ENCODE assay signal across 8 mouse cellular contexts in genomic region chr9:105053147-105053557, GRCm38 (mm10). TPM values are rescaled to one million over a fixed set of nuclear protein-coding genes. Genes with fewer than 3 reads are reported as not detected.
DNase-seq lines count a peak whose midpoint lies in the region; ATAC-seq and TF ChIP-seq lines count a peak whose summit lies in the region.

Mrpl3 (plus strand) TSS chr9:105053239.

- TF ChIP-seq EP300 in liver, embryonic 14.5 days (IDR thresholded peaks at IDR 0.05; ENCODE audit: low read depth) = no peak
- TF ChIP-seq EP300 in stomach, postnatal 0 days (optimal IDR thresholded peaks at IDR 0.05) = no peak

- peaks cover 35% of the 10 kb centered on the region for H3K36me3 ChIP-seq in forebrain, embryonic 10.5 days (replicated peaks)
- peaks cover 34% of the 10 kb centered on the region for H3K36me3 ChIP-seq in heart, embryonic 15.5 days
- H3K36me3 ChIP-seq in liver, embryonic 14.5 days (replicated peaks; ENCODE audit: control insufficient read depth, insufficient read depth, low read depth) = peaks cover 13% of the 10 kb centered on the region
- H3K36me3 ChIP-seq in neural tube, embryonic 11.5 days (ENCODE audit: control insufficient read depth, insufficient read depth, low read length) = peaks cover 4% of the 10 kb centered on the region; the same call in 1 of the 2 replicates
- H3K36me3 ChIP-seq in stomach, postnatal 0 days (ENCODE audit: control insufficient read depth, insufficient read depth, low read length) = peaks cover 12% of the 10 kb centered on the region; the same call in 1 of the 2 replicates

- H3K4me2 ChIP-seq in heart, embryonic 15.5 days = peak within 1 kb of the TSS; percentile 72
- H3K4me2 ChIP-seq in liver, embryonic 14.5 days (ENCODE audit: low read depth) = peak within 1 kb of the TSS; percentile 72
- H3K4me2 ChIP-seq in neural tube, embryonic 11.5 days (ENCODE audit: low read depth) = peak within 1 kb of the TSS; percentile 61
- peak within 1 kb of the TSS; percentile 71 for H3K4me2 ChIP-seq in stomach, postnatal 0 days (replicated peaks; ENCODE audit: low read depth)

- H3K9ac ChIP-seq in heart, embryonic 15.5 days = peak within 1 kb of the TSS; percentile 89
- H3K9ac ChIP-seq in liver, embryonic 14.5 days (replicated peaks) = peak within 1 kb of the TSS; percentile 95
- peak within 1 kb of the TSS; percentile 87 for H3K9ac ChIP-seq in neural tube, embryonic 11.5 days (ENCODE audit: low read length)
- peak within 1 kb of the TSS; percentile 100 for H3K9ac ChIP-seq in stomach, postnatal 0 days (ENCODE audit: low read length)

- peak within 1 kb of the TSS; percentile 90 for H3K27ac ChIP-seq in forebrain, embryonic 10.5 days
- peak within 1 kb of the TSS; percentile 80 for H3K27ac ChIP-seq in heart, embryonic 15.5 days
- H3K27ac ChIP-seq in liver, embryonic 14.5 days = peak within 1 kb of the TSS; percentile 4
- H3K27ac ChIP-seq in neural tube, embryonic 11.5 days (ENCODE audit: low read depth, low read length) = no peak within 1 kb of the TSS
- peak within 1 kb of the TSS; percentile 86 for H3K27ac ChIP-seq in stomach, postnatal 0 days (replicated peaks)

- under 1% methylated on average over 31 of the region's 31 CpGs for WGBS in forebrain, embryonic 10.5 days
- under 1% methylated on average over 31 of the region's 31 CpGs for WGBS in heart, embryonic 15.5 days
- WGBS in liver, embryonic 14.5 days (ENCODE audit: insufficient replicate concordance) = under 1% methylated on average over 31 of the region's 31 CpGs
- WGBS in neural tube, embryonic 11.5 days = under 1% methylated on average over 31 of the region's 31 CpGs
- WGBS in stomach, postnatal 0 days = under 1% methylated on average over 31 of the region's 31 CpGs

- peaks cover 10% of the 10 kb centered on the region for H3K4me1 ChIP-seq in forebrain, embryonic 10.5 days
- peaks cover 8% of the 10 kb centered on the region for H3K4me1 ChIP-seq in heart, embryonic 15.5 days (replicated peaks)
- H3K4me1 ChIP-seq in liver, embryonic 14.5 days (replicated peaks; ENCODE audit: control insufficient read depth in 2 of 2, insufficient read depth in 2 of 2, low read length in 1 of 2) = 0 out of 4 replicates have a peak, but pooled peaks cover 0 to 4% of the 10 kb centered on the region in 2 experiments
- H3K4me1 ChIP-seq in neural tube, embryonic 11.5 days (ENCODE audit: control insufficient read depth, insufficient read depth, low read length) = peaks cover 2% of the 10 kb centered on the region; the same call in 1 of the 2 replicates
- no peaks in the 10 kb centered on the region for H3K4me1 ChIP-seq in stomach, postnatal 0 days (replicated peaks; ENCODE audit: control insufficient read depth, insufficient read depth)

- no peak for TF ChIP-seq CTCF in liver, embryonic 14.5 days (IDR thresholded peaks at IDR 0.05; ENCODE audit: low read depth)
- no peak for TF ChIP-seq CTCF in stomach, postnatal 0 days (IDR thresholded peaks at IDR 0.05; ENCODE audit: low read depth)

- peak within 1 kb of the TSS; percentile 76 for H3K4me3 ChIP-seq in forebrain, embryonic 10.5 days
- peak within 1 kb of the TSS; percentile 81 for H3K4me3 ChIP-seq in heart, embryonic 15.5 days
- H3K4me3 ChIP-seq in liver, embryonic 14.5 days (ENCODE audit: insufficient read depth in 1 of 2, low read depth in 2 of 2, low read length in 2 of 2) = peak within 1 kb of the TSS; percentile 76 to 93
- peak within 1 kb of the TSS; percentile 80 for H3K4me3 ChIP-seq in neural tube, embryonic 11.5 days (ENCODE audit: low read depth, low read length)
- peak within 1 kb of the TSS; percentile 99 for H3K4me3 ChIP-seq in stomach, postnatal 0 days (ENCODE audit: low read depth, low read length)

- peak; percentile 57 for DNase-seq in c-Kit-negative CD71-positive TER-119-positive erythroid progenitor cells, embryonic 14.5 days (ENCODE audit: low read depth, low spot score)
- peak; percentile 88 for DNase-seq in forebrain, embryonic 10.5 days (ENCODE audit: extremely low spot score, low spot score)
- DNase-seq in kidney, postnatal 25 days = peak; percentile 89 to 90
- peak; percentile 54 to 66 (median 60) for DNase-seq in liver, embryonic 14.5 days (ENCODE audit: low read depth in 3 of 3, low spot score in 3 of 3)
- peak; percentile 89 for DNase-seq in neural tube, embryonic 11.5 days (ENCODE audit: low spot score)
- peak; percentile 84 for DNase-seq in stomach, postnatal 0 days (ENCODE audit: low spot score)

- ATAC-seq in CD4-positive, CD25-positive, alpha-beta regulatory T cell, adult 4 months = peak; percentile 86
- ATAC-seq in heart, embryonic 15.5 days (replicated peaks; ENCODE audit: insufficient number of reproducible peaks, insufficient read depth, low FRiP score, low read depth) = peak; percentile 72; the same call in 1 of the 2 replicates
- ATAC-seq in liver, embryonic 14.5 days (ENCODE audit: insufficient read depth) = peak; percentile 80
- ATAC-seq in neural tube, embryonic 11.5 days (ENCODE audit: insufficient read depth, low FRiP score, low TSS enrichment) = peak; percentile 87
- ATAC-seq in stomach, postnatal 0 days (ENCODE audit: low FRiP score, low TSS enrichment) = peak; percentile 88

- H3K9me3 ChIP-seq in forebrain, embryonic 10.5 days = no peaks in the 10 kb centered on the region
- no peaks in the 10 kb centered on the region for H3K9me3 ChIP-seq in heart, embryonic 15.5 days (replicated peaks)
- H3K9me3 ChIP-seq in liver, embryonic 14.5 days (ENCODE audit: control insufficient read depth, low read length) = no peaks in the 10 kb centered on the region
- no peaks in the 10 kb centered on the region for H3K9me3 ChIP-seq in neural tube, embryonic 11.5 days (ENCODE audit: control insufficient read depth, low read length)
- no peaks in the 10 kb centered on the region for H3K9me3 ChIP-seq in stomach, postnatal 0 days (ENCODE audit: control insufficient read depth, low read length)

- no peaks in the 10 kb centered on the region for H3K27me3 ChIP-seq in forebrain, embryonic 10.5 days (ENCODE audit: poor library complexity, severe bottlenecking)
- no peaks in the 10 kb centered on the region for H3K27me3 ChIP-seq in heart, embryonic 15.5 days
- H3K27me3 ChIP-seq in liver, embryonic 14.5 days (ENCODE audit: control insufficient read depth, insufficient read depth, low read length) = no peaks in the 10 kb centered on the region
- H3K27me3 ChIP-seq in neural tube, embryonic 11.5 days (ENCODE audit: control insufficient read depth, insufficient read depth, low read length) = no peaks in the 10 kb centered on the region
- no peaks in the 10 kb centered on the region for H3K27me3 ChIP-seq in stomach, postnatal 0 days (ENCODE audit: control insufficient read depth, insufficient read depth, low read length)

RNA-seq across cellular contexts. Expression of gene Mrpl3, which starts in this region (rescaled TPM):
- polyA plus RNA-seq in CD4-positive, CD25-positive, alpha-beta regulatory T cell, adult 4 months (2017; shearing (Covaris generic)) = 10 to 100 TPM; 25.5 to 29.2 TPM
- 114 and 122 TPM in 2 replicates for polyA plus RNA-seq in forebrain, embryonic 10.5 days (2016; fragmentation: Nextera tagmentation; extraction: Ambion mirVana)
- polyA plus RNA-seq in heart, embryonic 15.5 days (2015; fragmentation: Nextera tagmentation; extraction: Ambion mirVana) = 101 and 111 TPM in 2 replicates
- 14.6 and 22.2 TPM in 2 replicates for polyA plus RNA-seq in liver, embryonic 14.5 days (2012; rRNA removed)
- 56.0 and 63.6 TPM in 2 replicates for polyA plus RNA-seq in liver, embryonic 14.5 days (2014; fragmentation: Nextera tagmentation; extraction: Ambion mirVana)
- polyA plus RNA-seq in neural tube, embryonic 11.5 days (2014; fragmentation: Nextera tagmentation; extraction: Ambion mirVana) = 119 and 123 TPM in 2 replicates
- polyA plus RNA-seq in stomach, postnatal 0 days (2015; fragmentation: Nextera tagmentation; extraction: Ambion mirVana) = 63.3 and 65.9 TPM in 2 replicates
